Mouse (Mus musculus) limb, embryonic 11.5 days (tissue): Measurements from ENCODE around the gene 1110032A03Rik. TPM values are rescaled to one million over a fixed set of nuclear protein-coding genes. Genes with fewer than 3 reads are reported as not detected.
A peak's percentile ranks its signal among the peaks of the same experiment; 100 is the strongest.

Experiments used
- ATAC-seq: fragments of 200-750 bp; cut with Nextera tagmentation; 2 replicates; pipeline ENCODE4 v1.8.0; 2017; ENCODE audit warnings: low read depth; ENCODE audit not compliant: insufficient number of reproducible peaks, low FRiP score, low TSS enrichment
- DNase-seq: peaks from one replicate; pipeline ENCODE4 v3.0.0-alpha.2; 2015; ENCODE audit warnings: low spot score
- H3K27ac ChIP-seq: fragments of 300-500 bp; sonication (generic); replicated peaks from 2 replicates; pipeline ENCODE4 v1.5.1; 2014; ENCODE audit warnings: low read depth, mild to moderate bottlenecking, low read length
- H3K27me3 ChIP-seq: fragments of 300-500 bp; sonication (generic); 2 replicates; pipeline ENCODE4 v1.6.1; 2014; ENCODE audit warnings: mild to moderate bottlenecking, low read length, mixed read lengths; ENCODE audit not compliant: control insufficient read depth, insufficient read depth
- H3K36me3 ChIP-seq: fragments of 300-500 bp; sonication (generic); 2 replicates; pipeline ENCODE4 v1.6.1; 2014; ENCODE audit warnings: mild to moderate bottlenecking, low read length, moderate library complexity, mixed read lengths; ENCODE audit not compliant: control insufficient read depth, insufficient read depth
- H3K4me1 ChIP-seq: fragments of 300-500 bp; sonication (generic); 2 replicates; pipeline ENCODE4 v1.6.1; 2014; ENCODE audit warnings: low read length, mixed read lengths; ENCODE audit not compliant: control insufficient read depth, insufficient read depth
- H3K4me2 ChIP-seq: fragments of 300-500 bp; sonication (generic); 2 replicates; pipeline ENCODE4 v1.6.1; 2014; ENCODE audit warnings: low read depth, mild to moderate bottlenecking, moderate library complexity; ENCODE audit not compliant: severe bottlenecking
- H3K4me3 ChIP-seq: fragments of 300-500 bp; sonication (generic); 2 replicates; pipeline ENCODE4 v1.5.1; 2014; ENCODE audit warnings: low read depth, low read length
- H3K9ac ChIP-seq: fragments of 300-500 bp; sonication (generic); 2 replicates; pipeline ENCODE4 v1.6.1; 2014; ENCODE audit warnings: mild to moderate bottlenecking, low read length
- H3K9me3 ChIP-seq: fragments of 300-500 bp; sonication (generic); 2 replicates; pipeline ENCODE4 v1.6.1; 2016; ENCODE audit warnings: low read length; ENCODE audit not compliant: control insufficient read depth
- WGBS: fragments of 180-500 bp; shearing (Covaris S2); extraction: QIAGEN DNeasy Blood & Tissue Kit; methylation state at CpG from one replicate; pipeline ENCODE4 v1.1.7; 2014; 5-methylcytosine and 5-hydroxymethylcytosine counted together
- polyA plus RNA-seq: library from polyadenylated mRNA; unstranded; fragments of >200 nt; fragmentation: Nextera tagmentation; extraction: Ambion mirVana; gene quantifications from 2 replicates; pipeline ENCODE4 v1.2.1, GENCODE M21; 2014

Gene 1110032A03Rik
- polyA plus RNA-seq, 1 experiment from 2014 or later: 30.7 TPM

DNA sequence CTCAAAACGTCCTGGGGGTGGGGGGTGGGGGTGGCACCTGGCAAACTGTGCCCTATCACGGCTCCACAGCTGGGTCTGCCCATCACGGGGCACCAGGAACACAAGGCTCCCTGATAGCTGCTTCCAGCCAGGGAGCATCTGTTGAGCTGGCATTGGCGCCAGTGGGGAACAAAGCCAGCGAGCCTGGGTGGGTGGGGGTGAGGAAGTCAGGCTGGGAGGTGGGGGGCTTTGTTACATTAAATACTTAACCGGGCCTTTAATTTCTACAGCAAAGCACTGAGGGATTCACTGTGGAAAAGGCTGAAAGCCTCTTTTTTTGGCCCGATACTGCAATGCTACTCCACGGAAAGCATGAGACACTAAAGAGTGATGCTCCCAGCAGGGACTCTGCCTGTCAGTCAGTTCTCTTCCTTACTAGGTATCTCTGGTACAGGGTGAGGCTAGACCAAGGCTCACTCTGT lies 52.8 kb downstream of the 1110032A03Rik start:
- Histone ChIP-seq H3K36me3 (no peaks in the 10 kb centered on the region; the same call in 1 of the 2 replicates), H3K9me3 (no peaks in the 10 kb centered on the region), H3K9ac (no peak overlapping the region), H3K4me1 (peaks cover 21% of the 10 kb centered on the region), H3K4me2 (no peak overlapping the region), H3K27me3 (no peaks in the 10 kb centered on the region), H3K4me3 (no peak overlapping the region), H3K27ac (no peak overlapping the region)
- no peak for DNase-seq
- no peak for ATAC-seq
- WGBS: 48% methylated on average over 8 of the region's 8 CpGs

DNA sequence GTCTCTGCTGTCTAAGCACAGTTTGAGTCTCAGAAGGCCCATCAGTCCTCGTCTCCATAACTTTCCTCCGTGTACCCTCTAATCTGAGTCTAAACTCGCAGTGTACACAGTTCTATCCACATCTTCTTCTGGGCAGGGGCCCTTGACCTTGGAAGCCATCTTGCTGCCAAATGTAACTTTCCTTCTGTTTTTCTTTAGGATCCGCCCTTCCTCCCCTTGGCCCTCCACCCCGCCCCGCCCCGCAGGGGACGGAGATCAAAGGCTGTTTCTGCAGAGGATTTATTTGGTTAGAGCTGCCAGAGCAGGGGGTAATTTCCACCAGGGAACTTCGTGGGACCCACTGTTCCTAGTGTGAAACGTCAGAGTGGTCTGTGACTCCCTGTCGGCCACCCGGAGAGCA lies 54.3 kb downstream of the 1110032A03Rik start:
- H3K36me3 ChIP-seq: no peaks in the 10 kb centered on the region; the same call in 1 of the 2 replicates
- WGBS: 18% methylated on average over 12 of the region's 12 CpGs
- ATAC-seq (no peak), DNase-seq (peak; percentile 46)
- peaks cover 20% of the 10 kb centered on the region for H3K4me1 ChIP-seq
- no peak overlapping the region for H3K4me3 ChIP-seq
- H3K9ac ChIP-seq: no peak overlapping the region
- H3K4me2 ChIP-seq: no peak overlapping the region
- no peaks in the 10 kb centered on the region for H3K9me3 ChIP-seq
- no peaks in the 10 kb centered on the region for H3K27me3 ChIP-seq
- no peak overlapping the region for H3K27ac ChIP-seq

- WGBS: 82% methylated on average over 4 of the region's 4 CpGs
- ATAC-seq: no peak
- Histone ChIP-seq H3K27me3 (no peaks in the 10 kb centered on the region), H3K4me2 (no peak overlapping the region), H3K4me1 (peaks cover 12% of the 10 kb centered on the region; the same call in 1 of the 2 replicates), H3K36me3 (no peaks in the 10 kb centered on the region; the same call in 1 of the 2 replicates), H3K27ac (no peak overlapping the region), H3K9me3 (no peaks in the 10 kb centered on the region), H3K9ac (no peak overlapping the region), H3K4me3 (no peak overlapping the region)
- DNase-seq: no peak
These were observed 56.4 kb downstream of the 1110032A03Rik start for GRCm38 (mm10) chr9:50718878-50719277.

DNA sequence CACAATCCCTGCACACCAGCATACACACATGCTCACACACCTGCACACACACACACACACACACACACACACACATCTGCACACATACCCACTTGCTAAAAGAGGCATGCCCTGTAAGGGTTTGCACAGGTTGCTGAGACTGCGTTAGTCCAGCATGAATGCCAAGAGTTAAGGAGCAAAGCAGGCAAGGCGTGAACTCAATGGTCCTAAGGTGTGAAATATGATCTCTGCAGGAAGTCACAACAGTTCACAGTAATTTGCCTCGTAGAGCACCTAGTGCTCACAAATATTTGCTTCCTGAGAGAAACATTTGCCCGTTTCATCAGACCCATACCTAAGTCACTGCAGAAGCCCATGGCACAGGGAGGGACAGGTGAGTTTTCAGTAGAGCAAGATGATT lies 61.1 kb downstream of the 1110032A03Rik start:
- Histone ChIP-seq H3K4me3 (no peak overlapping the region), H3K9me3 (no peaks in the 10 kb centered on the region), H3K27ac (no peak overlapping the region), H3K4me1 (peaks cover 6% of the 10 kb centered on the region; the same call in 1 of the 2 replicates), H3K9ac (no peak overlapping the region), H3K36me3 (no peaks in the 10 kb centered on the region; the same call in 1 of the 2 replicates), H3K4me2 (no peak overlapping the region), H3K27me3 (no peaks in the 10 kb centered on the region)
- ATAC-seq (no peak), DNase-seq (no peak)
- 37% methylated on average over 4 of the region's 4 CpGs for WGBS

Other genes with a start within 250 kb of the 1110032A03Rik start
- 55.3 and 58.0 TPM in 2 replicates for gene Pts, start 246.8 kb downstream of the 1110032A03Rik start, polyA plus RNA-seq
- 0.85 and 0.88 TPM in 2 replicates for gene Il18, start 220.7 kb downstream of the 1110032A03Rik start, polyA plus RNA-seq
- 0.16 and 0.17 TPM in 2 replicates for gene Bco2, start 220.3 kb downstream of the 1110032A03Rik start, polyA plus RNA-seq
- gene Tex12, start 214.2 kb downstream of the 1110032A03Rik start, polyA plus RNA-seq: not detected in 2 replicates
- 293 and 303 TPM in 2 replicates for gene Sdhd, start 171.7 kb downstream of the 1110032A03Rik start, polyA plus RNA-seq
- 297 and 308 TPM in 2 replicates for gene Timm8b, start 171.6 kb downstream of the 1110032A03Rik start, polyA plus RNA-seq
- 5.0 and 5.6 TPM in 2 replicates for gene Pih1d2, start 158.2 kb downstream of the 1110032A03Rik start, polyA plus RNA-seq
- gene Nkapd1, start 158.1 kb downstream of the 1110032A03Rik start, polyA plus RNA-seq: 29.7 and 32.3 TPM in 2 replicates
- gene Dlat, start 115.7 kb downstream of the 1110032A03Rik start, polyA plus RNA-seq: 60.0 and 63.7 TPM in 2 replicates
- gene Dixdc1, start 36.0 kb downstream of the 1110032A03Rik start, polyA plus RNA-seq: 27.6 and 30.6 TPM in 2 replicates
- gene 2310030G06Rik, start 29.0 kb downstream of the 1110032A03Rik start, polyA plus RNA-seq: 1.7 and 2.8 TPM in 2 replicates
- 8.9 and 13.3 TPM in 2 replicates for gene Cryab, start 24.2 kb downstream of the 1110032A03Rik start, polyA plus RNA-seq
- gene Hspb2, start 23.2 kb downstream of the 1110032A03Rik start, polyA plus RNA-seq: 3.1 and 3.5 TPM in 2 replicates
- gene Fdxacb1, start 7.3 kb downstream of the 1110032A03Rik start, polyA plus RNA-seq: 11.8 and 12.5 TPM in 2 replicates
- 36.9 and 40.4 TPM in 2 replicates for gene Alg9, start 501 bp downstream of the 1110032A03Rik start, polyA plus RNA-seq
- 126 and 133 TPM in 2 replicates for gene Ppp2r1b, start 69.8 kb upstream of the 1110032A03Rik start, polyA plus RNA-seq
- 11.0 and 16.2 TPM in 2 replicates for gene Sik2, start 233.6 kb upstream of the 1110032A03Rik start, polyA plus RNA-seq